Mouse (Mus musculus) heart, embryonic 13.5 days (tissue): ENCODE measurements around the gene Camkv. TPM values are rescaled to one million over a fixed set of nuclear protein-coding genes. Genes with fewer than 3 reads are reported as not detected.

ENCODE experiments used
- ATAC-seq: fragments of 200-750 bp; cut with Nextera tagmentation; 2 replicates; pipeline ENCODE4 v1.8.0; 2017; ENCODE audit warnings: moderate TSS enrichment; ENCODE audit not compliant: insufficient number of reproducible peaks, low FRiP score, low TSS enrichment; ENCODE audit errors: extremely low read depth
- H3K27ac ChIP-seq: fragments of 300-500 bp; sonication (generic); replicated peaks from 2 replicates; pipeline ENCODE4 v1.5.1; 2015; ENCODE audit warnings: moderate library complexity, mild to moderate bottlenecking, inconsistent platforms
- H3K27me3 ChIP-seq: fragments of 300-500 bp; sonication (generic); replicated peaks from 2 replicates; pipeline ENCODE4 v1.6.1; 2015; ENCODE audit warnings: mild to moderate bottlenecking, inconsistent platforms
- H3K36me3 ChIP-seq: fragments of 300-500 bp; sonication (generic); 2 replicates; pipeline ENCODE4 v1.6.1; 2015; ENCODE audit warnings: mild to moderate bottlenecking, inconsistent platforms
- H3K4me1 ChIP-seq: fragments of 300-500 bp; sonication (generic); 2 replicates; pipeline ENCODE4 v1.6.1; 2015; ENCODE audit warnings: inconsistent platforms
- H3K4me2 ChIP-seq: fragments of 300-500 bp; sonication (generic); 2 replicates; pipeline ENCODE4 v1.6.1; 2015; ENCODE audit warnings: inconsistent platforms, mild to moderate bottlenecking, moderate library complexity
- H3K4me3 ChIP-seq: fragments of 300-500 bp; sonication (generic); 2 replicates; pipeline ENCODE4 v1.5.1; 2015; ENCODE audit warnings: moderate library complexity, mild to moderate bottlenecking, inconsistent platforms
- H3K9ac ChIP-seq: fragments of 300-500 bp; sonication (generic); 2 replicates; pipeline ENCODE4 v1.6.1; 2015; ENCODE audit warnings: inconsistent platforms, mild to moderate bottlenecking, moderate library complexity
- H3K9me3 ChIP-seq: fragments of 300-500 bp; sonication (generic); 2 replicates; pipeline ENCODE4 v1.6.1; 2016; ENCODE audit warnings: inconsistent platforms
- WGBS: fragments of 180-500 bp; shearing (Covaris S2); methylation state at CpG from one replicate; pipeline ENCODE4 v1.1.7; 2015; ENCODE audit warnings: mixed read lengths; 5-methylcytosine and 5-hydroxymethylcytosine counted together
- polyA plus RNA-seq: library from polyadenylated mRNA; unstranded; fragments of >200 nt; fragmentation: Nextera tagmentation; extraction: Ambion mirVana; gene quantifications from 2 replicates; pipeline ENCODE4 v1.2.1, GENCODE M21; 2015

The Camkv gene
- polyA plus RNA-seq: 0.63 and 1.0 TPM in 2 replicates

GRCm38 (mm10) chr9:107935374-107935773 is at the start of gene Camkv:
TSS of gene Camkv (plus strand) at chr9:107935674.
- 24% methylated on average over 3 of the region's 3 CpGs for WGBS

GRCm38 (mm10) chr9:107887804-107888266 is 47.6 kb upstream of the Camkv start, which contains the start of gene Mon1a:
TSS of gene Mon1a (plus strand) at chr9:107888151.
- Histone ChIP-seq H3K4me3 (peak within 1 kb of the TSS; percentile 70), H3K9ac (peak within 1 kb of the TSS; percentile 83), H3K4me1 (peaks cover 16% of the 10 kb centered on the region), H3K36me3 (no peaks in the 10 kb centered on the region), H3K9me3 (no peaks in the 10 kb centered on the region), H3K27ac (peak within 1 kb of the TSS; percentile 55), H3K4me2 (peak within 1 kb of the TSS; percentile 93), H3K27me3 (peaks cover 26% of the 10 kb centered on the region; the same call in 1 of the 2 replicates)
- WGBS: under 1% methylated on average over 28 of the region's 28 CpGs
- ATAC-seq: peak; percentile 90

More at GRCm38 (mm10) chr9:107935374-107935773, at the start of gene Camkv:
- H3K4me3 ChIP-seq: peak within 1 kb of the TSS; percentile 58
- no peak for ATAC-seq
- peaks cover 13% of the 10 kb centered on the region for H3K4me1 ChIP-seq
- no peaks in the 10 kb centered on the region for H3K9me3 ChIP-seq
- peaks cover 78% of the 10 kb centered on the region for H3K27me3 ChIP-seq
- no peak within 1 kb of the TSS for H3K27ac ChIP-seq
- H3K36me3 ChIP-seq: no peaks in the 10 kb centered on the region
- H3K9ac ChIP-seq: peak within 1 kb of the TSS; percentile 77
- H3K4me2 ChIP-seq: peak within 1 kb of the TSS; percentile 93

- Histone ChIP-seq H3K4me1 (peaks cover 16% of the 10 kb centered on the region), H3K27me3 (peaks cover 26% of the 10 kb centered on the region; the same call in 1 of the 2 replicates), H3K4me2 (peak overlapping the region; percentile 93), H3K4me3 (peak overlapping the region; percentile 70), H3K27ac (peak overlapping the region; percentile 55), H3K36me3 (no peaks in the 10 kb centered on the region), H3K9me3 (no peaks in the 10 kb centered on the region), H3K9ac (peak overlapping the region; percentile 83)
- under 1% methylated on average over 18 of the region's 18 CpGs for WGBS
- ATAC-seq: peak; percentile 40; the same call in 1 of the 2 replicates
Observed at GRCm38 (mm10) chr9:107888267-107888850, 47.1 kb upstream of the Camkv start.

- H3K27me3 ChIP-seq: peaks cover 15% of the 10 kb centered on the region; the same call in 1 of the 2 replicates
- 70% methylated on average over 6 of the region's 6 CpGs for WGBS
- no peak for ATAC-seq
- H3K36me3 ChIP-seq: no peaks in the 10 kb centered on the region
- no peaks in the 10 kb centered on the region for H3K9me3 ChIP-seq
- no peak overlapping the region for H3K4me3 ChIP-seq
- no peak overlapping the region for H3K9ac ChIP-seq
- H3K4me2 ChIP-seq: no peak overlapping the region
- no peak overlapping the region for H3K27ac ChIP-seq
- H3K4me1 ChIP-seq: peaks cover 16% of the 10 kb centered on the region
Observed at GRCm38 (mm10) chr9:107890260-107890659, 45.2 kb upstream of the Camkv start.

GRCm38 (mm10) chr9:107891023-107891422 is 44.5 kb upstream of the Camkv start:
- ATAC-seq: no peak
- H3K9me3 ChIP-seq: no peaks in the 10 kb centered on the region
- no peak overlapping the region for H3K9ac ChIP-seq
- no peak overlapping the region for H3K27ac ChIP-seq
- H3K4me3 ChIP-seq: no peak overlapping the region
- H3K4me2 ChIP-seq: no peak overlapping the region
- H3K4me1 ChIP-seq: peaks cover 16% of the 10 kb centered on the region
- peaks cover 8% of the 10 kb centered on the region; the same call in 1 of the 2 replicates for H3K27me3 ChIP-seq
- 97% methylated on average over 1 of the region's 1 CpGs for WGBS
- H3K36me3 ChIP-seq: 0 out of 2 replicates have a peak, but pooled peaks cover 2% of the 10 kb centered on the region

GRCm38 (mm10) chr9:107898563-107898962 is 36.9 kb upstream of the Camkv start:
- ATAC-seq: no peak
- WGBS: 82% methylated on average over 10 of the region's 10 CpGs
- H3K4me3 ChIP-seq: no peak overlapping the region

GRCm38 (mm10) chr9:107899855-107900254 is 35.6 kb upstream of the Camkv start:
- H3K27ac ChIP-seq: no peak overlapping the region
- WGBS: 75% methylated on average over 12 of the region's 12 CpGs
- peaks cover 35% of the 10 kb centered on the region for H3K36me3 ChIP-seq
- peaks cover 7% of the 10 kb centered on the region for H3K4me1 ChIP-seq
- H3K9me3 ChIP-seq: no peaks in the 10 kb centered on the region
- H3K9ac ChIP-seq: no peak overlapping the region
- H3K4me3 ChIP-seq: no peak overlapping the region
- H3K4me2 ChIP-seq: no peak overlapping the region
- peaks cover 35% of the 10 kb centered on the region for H3K27me3 ChIP-seq
- no peak for ATAC-seq

More at GRCm38 (mm10) chr9:107898563-107898962, 36.9 kb upstream of the Camkv start:
- H3K27ac ChIP-seq: no peak overlapping the region
- H3K4me1 ChIP-seq: peaks cover 7% of the 10 kb centered on the region
- H3K36me3 ChIP-seq: peaks cover 35% of the 10 kb centered on the region
- no peak overlapping the region for H3K4me2 ChIP-seq
- no peaks in the 10 kb centered on the region for H3K9me3 ChIP-seq
- no peak overlapping the region for H3K9ac ChIP-seq
- peaks cover 33% of the 10 kb centered on the region for H3K27me3 ChIP-seq

- Histone ChIP-seq H3K4me2 (peak overlapping the region; percentile 75), H3K36me3 (peaks cover 33% of the 10 kb centered on the region), H3K9me3 (no peaks in the 10 kb centered on the region), H3K4me1 (peaks cover 15% of the 10 kb centered on the region), H3K9ac (peak overlapping the region; percentile 71), H3K27me3 (peaks cover 35% of the 10 kb centered on the region), H3K4me3 (peak overlapping the region; percentile 48), H3K27ac (no peak overlapping the region)
- no peak for ATAC-seq
- WGBS: 6% methylated on average over 44 of the region's 44 CpGs
Observed at GRCm38 (mm10) chr9:107900840-107901626, 34.4 kb upstream of the Camkv start.

- H3K9me3 ChIP-seq: no peaks in the 10 kb centered on the region
- peaks cover 20% of the 10 kb centered on the region for H3K4me1 ChIP-seq
- no peak for ATAC-seq
- WGBS: 21% methylated on average over 17 of the region's 17 CpGs
- H3K27ac ChIP-seq: no peak overlapping the region
- H3K27me3 ChIP-seq: peaks cover 35% of the 10 kb centered on the region
- peak overlapping the region; percentile 48; the same call in 1 of the 2 replicates for H3K4me3 ChIP-seq
- peaks cover 32% of the 10 kb centered on the region for H3K36me3 ChIP-seq
- H3K4me2 ChIP-seq: peak overlapping the region; percentile 75
- no peak overlapping the region for H3K9ac ChIP-seq
Observed at GRCm38 (mm10) chr9:107901627-107901914, 33.9 kb upstream of the Camkv start.

- H3K27ac ChIP-seq: 0 out of 2 replicates have a peak overlapping the region, but pooled peaks have one; percentile 36
- no peak overlapping the region for H3K9ac ChIP-seq
- no peaks in the 10 kb centered on the region for H3K9me3 ChIP-seq
- peaks cover 34% of the 10 kb centered on the region for H3K27me3 ChIP-seq
- peaks cover 20% of the 10 kb centered on the region for H3K36me3 ChIP-seq
- WGBS: 3% methylated on average over 4 of the region's 4 CpGs
- no peak overlapping the region for H3K4me2 ChIP-seq
- no peak for ATAC-seq
- H3K4me3 ChIP-seq: no peak overlapping the region
- peaks cover 48% of the 10 kb centered on the region for H3K4me1 ChIP-seq
Observed at GRCm38 (mm10) chr9:107904726-107905125, 30.7 kb upstream of the Camkv start.

GRCm38 (mm10) chr9:107906252-107906966 is 29.1 kb upstream of the Camkv start, which contains the start of gene Mst1r:
TSS of gene Mst1r (plus strand) at chr9:107906873.
- Histone ChIP-seq H3K4me2 (peak within 1 kb of the TSS; percentile 83), H3K9me3 (no peaks in the 10 kb centered on the region), H3K27me3 (peaks cover 20% of the 10 kb centered on the region), H3K9ac (peak within 1 kb of the TSS; percentile 82), H3K36me3 (0 out of 2 replicates have a peak, but pooled peaks cover 12% of the 10 kb centered on the region), H3K27ac (peak within 1 kb of the TSS; percentile 59), H3K4me1 (peaks cover 41% of the 10 kb centered on the region), H3K4me3 (peak within 1 kb of the TSS; percentile 51)
- 17% methylated on average over 19 of the region's 19 CpGs for WGBS
- ATAC-seq: peak; percentile 50; the same call in 1 of the 2 replicates
